Mouse (Mus musculus) heart, adult 10 weeks (tissue): ENCODE results near the gene Yars2. TPM values are rescaled to one million over a fixed set of nuclear protein-coding genes. Genes with fewer than 3 reads are reported as not detected.

ENCODE experiments used
- polyA plus RNA-seq: library from polyadenylated mRNA; stranded (reverse); fragments of 350-450 nt; fragmentation: Illumina TruSeq; extraction: RNeasy Lipid Tissue Mini Kit (QIAGEN cat#74804); gene quantifications from one replicate; pipeline ENCODE4 v1.2.3, GENCODE M21; 2014; ENCODE audit warnings: low read depth, low replicate concordance

The Yars2 gene
- 35.6 TPM for polyA plus RNA-seq

DNA sequence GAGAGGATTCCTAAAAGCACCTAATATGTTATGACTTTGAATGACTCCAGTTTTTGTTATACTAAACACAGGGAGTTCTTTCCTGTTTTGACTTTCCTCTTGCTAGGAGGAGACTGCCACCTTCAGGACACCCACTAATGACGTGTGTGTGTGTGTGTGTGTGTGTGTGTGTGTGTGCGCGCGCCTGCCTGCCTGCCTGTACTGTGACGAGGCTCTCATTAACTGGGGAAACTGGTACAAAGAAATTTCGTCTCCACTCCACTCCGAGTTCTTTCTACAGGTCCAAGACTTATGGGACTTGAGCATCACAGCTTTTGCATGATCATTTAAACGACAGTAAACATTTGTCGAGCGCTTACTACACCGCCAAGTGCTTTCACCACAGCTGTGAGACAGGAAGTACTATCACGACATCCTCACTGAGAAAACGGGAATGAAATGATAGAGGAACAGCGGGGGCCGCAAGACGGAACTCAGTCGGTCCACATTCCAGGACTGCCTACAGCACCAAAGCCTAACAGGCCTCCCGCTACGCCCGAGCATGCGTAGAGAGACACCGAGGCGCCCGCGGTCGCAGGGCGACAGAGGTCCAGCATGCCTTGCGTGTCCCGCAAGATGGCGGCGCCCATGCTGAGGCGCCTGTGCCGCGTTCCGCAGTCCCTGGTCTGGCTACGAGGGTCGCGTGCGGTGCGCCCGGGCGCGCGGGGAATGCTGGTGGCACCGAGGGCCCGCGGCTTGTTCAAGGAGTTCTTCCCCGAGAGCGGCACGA is at the start of gene Yars2:
TSS of gene Yars2 (plus strand) at position 597 of the 769 bp plus-strand sequence.

DNA sequence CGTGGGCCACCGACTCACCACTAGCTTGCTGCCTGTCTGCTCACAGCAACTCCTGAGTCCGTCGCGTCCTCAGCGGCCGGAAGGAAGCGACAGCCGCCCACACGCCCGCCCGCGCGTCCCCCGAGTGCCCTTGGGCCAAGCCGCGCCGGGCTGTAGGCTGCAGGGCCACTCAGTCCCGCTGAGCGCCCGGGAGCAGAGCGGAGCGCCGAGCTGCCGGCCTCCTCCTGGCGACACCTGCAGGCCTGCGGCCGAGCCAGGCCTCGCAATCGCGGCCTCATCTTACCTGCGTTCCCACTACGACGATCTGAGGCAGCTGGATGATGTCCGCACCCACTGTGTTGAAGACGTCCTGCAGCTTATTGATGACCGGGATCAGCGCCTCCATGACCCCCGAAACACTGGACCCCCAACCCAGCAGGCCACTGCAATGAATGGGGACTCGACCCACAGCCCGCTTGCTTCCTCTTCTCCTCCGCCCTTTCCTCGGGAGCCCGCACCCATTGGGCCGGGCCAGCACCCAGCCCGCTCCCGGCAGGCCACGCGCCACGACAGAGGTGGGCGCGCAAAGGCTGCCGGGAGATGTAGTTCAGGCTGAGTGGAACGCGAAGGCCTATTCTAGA is 55.8 kb downstream of the Yars2 start, which contains the start of gene Dnm1l:
TSS of gene Dnm1l (minus strand) at position 479 of the 620 bp plus-strand sequence.

Other genes starting within 250 kb of the Yars2 start
- 103 TPM for gene Pkp2, start 89.6 kb upstream of the Yars2 start, polyA plus RNA-seq
- gene Dnm1l, start 56.0 kb downstream of the Yars2 start, polyA plus RNA-seq: 86.3 TPM